Mouse (Mus musculus): ENCODE data around the gene Tln2.

DNA sequence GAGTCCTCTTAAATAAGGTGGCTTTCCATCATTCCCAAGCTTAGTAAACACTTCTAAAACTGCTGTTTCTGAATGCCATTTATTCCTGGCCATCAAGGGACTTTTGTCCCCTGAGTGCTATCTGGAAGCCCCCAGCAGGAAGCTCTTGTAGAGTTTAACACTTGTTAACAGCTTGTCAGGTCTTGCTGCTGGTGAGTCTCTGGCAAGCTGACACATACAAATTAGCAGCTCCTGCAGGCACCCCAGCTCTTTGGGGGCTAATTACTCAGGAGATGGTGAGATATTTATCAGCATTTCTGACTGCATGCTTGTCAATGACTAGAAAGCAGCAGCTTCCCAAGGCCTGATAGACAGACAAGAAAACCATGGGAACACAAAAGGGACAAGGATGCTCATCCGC lies 77.2 kb downstream of the Tln2 start:
- TF ChIP-seq TAL1 (IDR thresholded peaks at IDR 0.05; ENCODE audit: low read length) (no peak), GATA1 (IDR thresholded peaks at IDR 0.05; ENCODE audit: low read length) (no peak)
